Mouse (Mus musculus) myocyte (in vitro differentiated cells): ENCODE data around the gene Unc13c.

Experiments
- MAX ChIP-seq: IDR thresholded peaks from one replicate; pipeline ENCODE4 v1.6.1; 2011; ENCODE audit warnings: low read depth, mild to moderate bottlenecking, control low read depth
- MYOG ChIP-seq, 3 experiments: IDR thresholded peaks; one replicate each; pipeline ENCODE4 v1.6.1; 2011; ENCODE audit warnings: control low read depth in 2 of 3, low read depth in 2 of 3, mild to moderate bottlenecking in 2 of 3; ENCODE audit not compliant: insufficient read length in 2 of 3, control insufficient read depth in 1 of 3, insufficient read depth in 1 of 3
- POLR2A ChIP-seq: IDR thresholded peaks from one replicate; pipeline ENCODE4 v1.6.1; 2011; ENCODE audit warnings: low read depth, mild to moderate bottlenecking, control low read depth, moderate library complexity; ENCODE audit not compliant: insufficient read length
- POLR2AphosphoS2 ChIP-seq: IDR thresholded peaks from one replicate; pipeline ENCODE4 v1.6.1; 2011; ENCODE audit warnings: low read depth, control low read depth; ENCODE audit not compliant: insufficient read length
- REST ChIP-seq: IDR thresholded peaks from one replicate; pipeline ENCODE4 v1.6.1; 2011; ENCODE audit warnings: mild to moderate bottlenecking, control low read depth, moderate library complexity; ENCODE audit not compliant: insufficient read depth, insufficient read length
- TCF3 ChIP-seq: IDR thresholded peaks from one replicate; pipeline ENCODE4 v1.6.1; 2011; ENCODE audit warnings: low read depth, control low read depth; ENCODE audit not compliant: insufficient read length
- USF1 ChIP-seq: IDR thresholded peaks from one replicate; pipeline ENCODE4 v1.6.1; 2011; ENCODE audit warnings: low read depth, mild to moderate bottlenecking, control low read depth, moderate library complexity

GRCm38 (mm10) chr9:73970717-73971116, 2.0 kb upstream of the Unc13c start:
- no peak for TF ChIP-seq POLR2AphosphoS2
- TF ChIP-seq POLR2A: no peak
- TF ChIP-seq MAX: no peak
- no peak for TF ChIP-seq TCF3
- no peak for TF ChIP-seq MYOG (IDR thresholded peaks at IDR 0.05; ENCODE audit: control insufficient read depth in 1 of 3, insufficient read depth in 1 of 3, insufficient read length in 2 of 3, low read depth in 2 of 3)
- TF ChIP-seq REST: no peak
- TF ChIP-seq USF1: no peak
